Mouse (Mus musculus) left cerebral cortex, postnatal 4 days (tissue): ENCODE results near the gene 1700047I17Rik2. TPM values are rescaled to one million over a fixed set of nuclear protein-coding genes. Genes with fewer than 3 reads are reported as not detected.
"Not testable (repeated sequence)": the region's sequence is repeated elsewhere in the genome, so short reads cannot be mapped to it uniquely, and the experiment has no call there.

ENCODE experiments used
- DNase-seq: peaks from one replicate; pipeline ENCODE4 v3.0.0-alpha.2; 2022
- intact Hi-C: fragments of 180-260 bp; cut with DNase I; formaldehyde crosslinking; loops from one replicate; pipeline ENCODE4 v1.15.1; 2025
- total RNA-seq, 2 experiments: library from RNA; stranded (reverse); gene quantifications; 2 replicates each; pipeline ENCODE4 v1.2.3; 2021

1700047I17Rik2 gene
- total RNA-seq, result 10 to 100 TPM in 1 of 2 experiments, 1 to 10 TPM in 1; 1.8 to 13.0 TPM

- intact Hi-C loops, DNase-seq: not testable (repeated sequence)
Observed at GRCm38 (mm10) chr12:55199306-55199705, at the start of gene 1700047I17Rik2. Gene 1700047I17Rik2, plus strand, starts transcription at chr12:55199592.

GRCm38 (mm10) chr12:55154559-55155448 lies 44.6 kb upstream of the 1700047I17Rik2 start, which contains the start of gene Srp54b:
Gene Srp54b, plus strand, starts transcription at chr12:55155104.
- DNase-seq, intact Hi-C loops: not testable (repeated sequence)

- DNase-seq, intact Hi-C loops: not testable (repeated sequence)
Observed at GRCm38 (mm10) chr12:55155449-55155783, 44.0 kb upstream of the 1700047I17Rik2 start.

DNA sequence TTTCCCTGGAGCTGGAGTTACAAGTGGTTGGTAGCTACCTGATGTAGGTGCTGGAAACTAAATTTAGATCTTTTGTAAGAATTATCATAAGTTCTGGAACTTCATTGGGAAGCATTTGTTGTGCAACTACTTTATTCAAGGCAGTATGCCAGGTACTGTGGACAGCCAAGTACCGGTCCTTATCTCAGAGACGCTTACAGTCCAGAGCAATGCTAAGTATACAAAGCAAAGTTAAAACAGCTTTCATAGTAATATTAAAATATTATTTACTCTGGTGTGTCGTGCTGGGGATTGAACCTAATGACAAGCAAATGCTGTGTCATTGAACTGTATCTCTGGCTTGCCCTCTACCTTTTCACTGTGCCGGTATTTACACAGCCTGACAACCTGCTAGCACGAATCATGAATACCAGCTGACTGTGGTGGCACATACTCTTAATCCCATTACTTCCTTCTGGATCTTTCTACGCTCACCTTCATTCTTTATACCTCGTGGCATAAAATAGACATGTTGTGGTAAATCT lies 32.3 kb upstream of the 1700047I17Rik2 start:
- intact Hi-C loops, DNase-seq: not testable (repeated sequence)

- intact Hi-C loops, DNase-seq: not testable (repeated sequence)
Observed at GRCm38 (mm10) chr12:55187686-55188085, 11.7 kb upstream of the 1700047I17Rik2 start.

DNA sequence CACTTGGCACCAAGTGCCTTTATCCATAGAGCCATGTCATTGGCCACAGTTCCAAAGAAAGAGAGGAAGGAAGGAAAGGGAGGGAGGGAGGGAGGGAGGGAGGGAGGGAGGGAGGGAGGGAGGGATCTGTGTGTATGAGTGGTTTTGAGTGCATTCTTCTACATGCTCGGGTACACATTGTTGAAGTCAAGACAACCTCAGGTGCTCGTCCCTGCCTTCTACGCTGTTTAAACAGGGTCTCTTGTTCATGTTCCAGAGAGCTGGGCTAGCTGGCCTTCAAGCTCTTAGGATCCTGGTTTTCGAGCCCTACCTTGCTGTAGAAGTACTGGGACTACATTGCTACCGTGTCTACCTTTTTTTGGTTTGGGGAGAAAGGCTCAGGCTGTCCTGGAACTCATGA lies 10.3 kb upstream of the 1700047I17Rik2 start:
- DNase-seq, intact Hi-C loops: not testable (repeated sequence)

DNA sequence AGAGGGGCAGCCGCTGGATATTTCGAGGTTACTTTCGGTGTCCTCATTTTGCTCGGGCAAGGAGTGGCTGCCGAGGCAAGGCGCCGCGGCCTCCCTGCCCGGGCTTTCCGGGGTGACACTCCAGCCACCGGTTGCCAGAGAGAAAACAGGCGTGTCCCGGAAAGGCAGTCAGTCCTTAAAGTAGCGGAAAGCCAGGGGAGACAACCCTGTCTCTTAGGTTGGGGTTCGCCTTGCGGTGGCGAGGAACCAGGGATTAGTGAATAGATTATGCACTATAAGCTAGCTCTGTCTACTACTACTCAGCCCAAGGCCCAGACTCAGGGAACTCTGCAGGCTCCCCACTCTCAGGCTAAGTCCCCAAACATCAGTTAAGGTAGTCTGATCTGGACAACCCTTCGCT lies 407 bp downstream of the 1700047I17Rik2 start:
- DNase-seq, intact Hi-C loops: not testable (repeated sequence)

DNA sequence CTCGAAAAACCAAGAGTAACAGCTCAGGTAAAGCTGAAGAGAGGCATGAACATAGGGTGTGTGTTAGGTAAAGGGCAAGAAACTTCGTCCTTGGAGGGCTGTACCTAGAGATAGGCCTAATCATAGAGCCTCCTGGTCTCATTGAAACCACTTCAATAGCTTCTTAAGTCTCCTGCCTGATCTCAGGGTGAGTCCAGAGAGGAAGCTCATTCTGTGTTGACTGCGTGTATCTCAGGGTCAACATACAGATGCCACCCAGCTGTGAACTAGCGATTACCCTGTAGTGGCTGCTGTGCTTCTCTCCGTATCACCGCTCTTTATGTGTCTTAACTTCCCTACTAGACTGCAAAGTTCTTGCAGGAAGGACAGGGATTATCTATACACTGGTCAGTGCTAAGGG lies 13.6 kb downstream of the 1700047I17Rik2 start:
- DNase-seq, intact Hi-C loops: not testable (repeated sequence)

- DNase-seq, intact Hi-C loops: not testable (repeated sequence)
Observed at GRCm38 (mm10) chr12:55229626-55230519, 30.5 kb downstream of the 1700047I17Rik2 start, which contains the start of gene Srp54c. Gene Srp54c, plus strand, starts transcription at chr12:55230168.

- intact Hi-C loops, DNase-seq: not testable (repeated sequence)
Observed at GRCm38 (mm10) chr12:55230520-55230861, 31.1 kb downstream of the 1700047I17Rik2 start.

GRCm38 (mm10) chr12:55242243-55242642 lies 42.9 kb downstream of the 1700047I17Rik2 start:
- intact Hi-C loops, result not testable (repeated sequence)

DNA sequence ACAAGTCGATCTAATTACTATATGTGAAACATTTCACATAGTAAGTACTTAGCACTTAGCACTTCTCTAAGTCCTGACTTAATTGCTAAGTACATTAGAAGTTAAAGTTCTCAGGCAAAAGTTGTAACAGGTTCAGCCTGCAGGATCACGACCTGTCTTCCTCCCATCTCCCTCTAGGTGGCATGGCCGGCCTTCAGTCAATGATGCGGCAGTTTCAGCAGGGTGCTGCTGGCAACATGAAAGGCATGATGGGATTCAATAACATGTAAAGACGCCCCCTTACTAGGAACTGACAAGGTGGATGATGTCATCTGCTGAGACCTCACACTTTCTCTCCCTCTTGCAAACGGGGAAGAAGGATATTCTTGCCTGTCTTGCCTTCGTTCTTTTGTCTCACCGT lies 62.6 kb downstream of the 1700047I17Rik2 start:
- DNase-seq, intact Hi-C loops: not testable (repeated sequence)

More at GRCm38 (mm10) chr12:55242243-55242642, 42.9 kb downstream of the 1700047I17Rik2 start:
- DNase-seq, result not testable (repeated sequence)

GRCm38 (mm10) chr12:55263385-55263784 lies 64.0 kb downstream of the 1700047I17Rik2 start:
- intact Hi-C loops, DNase-seq: not testable (repeated sequence)

Other genes with a start within 250 kb of the 1700047I17Rik2 start
- gene Gm20403, start 213.1 kb upstream of the 1700047I17Rik2 start, total RNA-seq, result not detected
- gene Baz1a, start 185.2 kb upstream of the 1700047I17Rik2 start, total RNA-seq, result 1 to 10 TPM; 3.9 to 4.0 TPM
- gene 2700097O09Rik, start 119.5 kb upstream of the 1700047I17Rik2 start, total RNA-seq, result 10 to 100 TPM; 12.6 to 13.8 TPM
- 100 to 1,000 TPM; 108 to 111 TPM for gene Srp54a, start 119.3 kb upstream of the 1700047I17Rik2 start, total RNA-seq
- gene Fam177a, start 75.1 kb upstream of the 1700047I17Rik2 start, total RNA-seq, result 10 to 100 TPM; 32.6 to 47.0 TPM
- gene Srp54b, start 44.5 kb upstream of the 1700047I17Rik2 start, total RNA-seq, result 10 to 100 TPM; 52.7 to 56.2 TPM
- gene Srp54c, start 30.6 kb downstream of the 1700047I17Rik2 start, total RNA-seq, result 10 to 100 TPM; 34.4 to 41.0 TPM
- gene 1110008L16Rik, start 100.0 kb downstream of the 1700047I17Rik2 start, total RNA-seq, result 10 to 100 TPM in 1 of 2 experiments, 1 to 10 TPM in 1; 9.5 to 12.7 TPM
- gene Ppp2r3c, start 103.4 kb downstream of the 1700047I17Rik2 start, total RNA-seq, result 10 to 100 TPM; 15.5 to 20.5 TPM
- 100 to 1,000 TPM; 173 to 183 TPM for gene Psma6, start 184.6 kb downstream of the 1700047I17Rik2 start, total RNA-seq